Mouse (Mus musculus) Patski (cell line): Measurements from ENCODE around the gene Olfr63. TPM values are rescaled to one million over a fixed set of nuclear protein-coding genes. Genes with fewer than 3 reads are reported as not detected.
"Not testable (repeated sequence)": the region's sequence is repeated elsewhere in the genome, so short reads cannot be mapped to it uniquely, and the experiment has no call there.

ENCODE experiments used
- ATAC-seq: fragments of 100-300 bp; one replicate; pipeline ENCODE4 v1.8.0; 2021
- CTCF ChIA-PET: fragments of 350-600 bp; sonication (Branson Sonifier 250); formaldehyde crosslinking; loops from one replicate; lab custom pipeline; 2022; ENCODE audit warnings: inconsistent platforms; lab: Charles Lee
- POLR2A ChIA-PET: fragments of 350-600 bp; sonication (Branson Sonifier 250); formaldehyde crosslinking; loops from one replicate; lab custom pipeline; 2022; ENCODE audit warnings: antibody characterized with exemption, inconsistent platforms; lab: Charles Lee
- DNase-seq: peaks from one replicate; pipeline ENCODE4 v3.0.0-alpha.2; 2011; ENCODE audit warnings: low read depth, low spot score
- H3K27me3 ChIP-seq: fragments of 371-371 bp; one replicate; pipeline ENCODE4 v1.5.1; 2021
- CTCF ChIP-seq: fragments of 100-300 bp; IDR thresholded peaks from one replicate; pipeline ENCODE4 v1.5.1; 2021
- in situ Hi-C: fragments of 300-500 bp; cut with MboI; formaldehyde crosslinking; loops from 3 replicates; pipeline ENCODE4 v1.11.1; 2018; ENCODE audit warnings: low pct_unique_long_range_greater_than_20kb, mixed read lengths
- polyA plus RNA-seq: library from polyadenylated mRNA; unstranded; gene quantifications from one replicate; pipeline ENCODE4 v1.2.3, GENCODE M21; 2021

Olfr63 gene
- polyA plus RNA-seq, result 0.01 TPM

GRCm38 (mm10) chr17:33264376-33264775 lies at the start of gene Olfr63:
Gene Olfr63 (plus strand): TSS chr17:33264676.
- ATAC-seq, result no peak
- in situ Hi-C loops, result no loop called here
- H3K27me3 ChIP-seq, result peaks cover 46% of the 10 kb centered on the region
- no peak for DNase-seq
- TF ChIP-seq CTCF, result no peak
- CTCF ChIA-PET, result no interaction called here
- POLR2A ChIA-PET, result no interaction called here

- ChIA-PET CTCF (no interaction called here), POLR2A (no interaction called here)
- in situ Hi-C loops, result no loop called here
- TF ChIP-seq CTCF, result no peak
- ATAC-seq (no peak), DNase-seq (no peak)
- H3K27me3 ChIP-seq, result peaks cover 28% of the 10 kb centered on the region
Measured at GRCm38 (mm10) chr17:33221590-33221989, 42.9 kb upstream of the Olfr63 start, which contains the start of gene Olfr1564. Gene Olfr1564 (minus strand): TSS chr17:33221690.

GRCm38 (mm10) chr17:33236646-33237045 lies 27.8 kb upstream of the Olfr63 start:
- POLR2A ChIA-PET, H3K27me3 ChIP-seq, CTCF ChIA-PET, DNase-seq, ATAC-seq: not testable (repeated sequence)
- in situ Hi-C loops, result loop anchor here (10.0 kb wide), 1 partner anchor 78 kb away; no protein-coding TSS in a partner anchor

GRCm38 (mm10) chr17:33254530-33255318 lies 9.8 kb upstream of the Olfr63 start, which contains the start of gene Zfp955a:
Gene Zfp955a (minus strand): TSS chr17:33255145.
- CTCF ChIA-PET, POLR2A ChIA-PET, H3K27me3 ChIP-seq, DNase-seq, in situ Hi-C loops: not testable (repeated sequence)
- peak; percentile 97 for ATAC-seq

GRCm38 (mm10) chr17:33255319-33255657 lies 9.2 kb upstream of the Olfr63 start:
- CTCF ChIA-PET, POLR2A ChIA-PET, DNase-seq, H3K27me3 ChIP-seq, in situ Hi-C loops: not testable (repeated sequence)
- ATAC-seq, result peak; percentile 34

DNA sequence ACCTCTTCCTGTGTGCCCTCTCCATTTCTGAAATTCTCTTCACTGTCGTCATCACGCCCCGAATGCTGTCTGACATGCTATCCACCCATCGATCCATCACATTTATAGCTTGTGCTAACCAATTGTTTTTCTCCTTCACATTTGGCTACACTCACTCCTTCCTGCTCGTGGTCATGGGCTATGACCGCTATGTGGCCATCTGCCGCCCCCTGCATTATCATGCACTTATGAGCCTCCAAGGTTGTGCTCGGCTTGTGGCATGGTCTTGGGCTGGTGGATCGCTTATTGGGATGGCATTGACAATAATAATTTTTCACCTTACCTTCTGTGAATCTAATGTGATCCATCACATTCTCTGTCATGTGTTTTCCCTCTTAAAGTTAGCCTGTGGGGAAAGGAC lies 4.4 kb downstream of the Olfr63 start:
- CTCF ChIA-PET, result no interaction called here

DNA sequence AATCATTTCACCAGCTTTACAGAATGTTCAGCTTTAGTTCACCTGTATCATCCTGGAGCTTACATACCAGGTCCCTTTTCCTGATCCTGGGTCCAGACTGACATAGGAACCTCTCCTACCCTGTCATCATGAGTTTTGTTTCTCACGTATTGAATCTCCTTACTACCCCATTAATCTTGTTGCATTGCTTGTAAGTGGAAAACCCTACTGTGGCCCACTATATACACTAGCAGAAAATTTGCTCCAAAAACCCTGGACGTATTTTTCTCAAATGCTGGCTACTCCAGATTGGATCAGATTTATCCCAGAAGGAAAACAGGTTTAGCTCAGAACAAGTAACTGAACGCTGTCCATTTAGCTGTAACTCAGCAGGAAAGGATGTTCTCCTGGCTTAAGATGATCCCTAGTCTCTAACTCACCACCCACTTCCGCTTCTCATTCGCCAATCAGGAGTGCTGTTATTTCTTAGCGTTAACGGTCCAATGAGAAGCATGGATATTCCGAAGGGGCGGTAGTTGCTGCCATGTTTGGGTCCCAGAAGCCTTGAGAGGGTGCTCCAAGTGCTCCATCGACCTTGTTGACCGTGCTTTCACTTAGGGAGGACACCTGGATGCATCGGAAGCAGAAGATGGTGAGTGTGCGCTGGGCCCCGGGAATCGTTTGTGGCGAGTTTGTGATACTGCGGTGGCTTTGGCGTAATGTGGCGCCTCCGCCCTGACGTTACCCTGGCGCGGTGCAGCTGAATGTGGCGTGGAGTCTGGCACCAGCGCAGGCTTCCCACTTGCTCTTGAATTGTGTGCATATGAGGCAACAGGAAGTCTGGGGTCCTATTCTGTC lies 24.8 kb downstream of the Olfr63 start, which contains the start of gene Zfp955b:
TSS of gene Zfp955b (plus strand) at position 506 of the 837 bp plus-strand sequence.
- peak; percentile 99 for ATAC-seq
- CTCF ChIA-PET, H3K27me3 ChIP-seq, DNase-seq, in situ Hi-C loops, POLR2A ChIA-PET: not testable (repeated sequence)

More for the DNA sequence above, 4.4 kb downstream of the Olfr63 start:
- in situ Hi-C loops, result no loop called here
- no peak for TF ChIP-seq CTCF
- no peak for DNase-seq
- H3K27me3 ChIP-seq, result peaks cover 70% of the 10 kb centered on the region
- POLR2A ChIA-PET, result no interaction called here
- ATAC-seq, result no peak

- in situ Hi-C loops, H3K27me3 ChIP-seq, DNase-seq, CTCF ChIA-PET, POLR2A ChIA-PET: not testable (repeated sequence)
- peak; percentile 42 for ATAC-seq
Measured at GRCm38 (mm10) chr17:33289876-33290149, 25.3 kb downstream of the Olfr63 start.

Other genes starting within 250 kb of the Olfr63 start
- 5.5 TPM for gene Zfp763, start 231.3 kb upstream of the Olfr63 start, polyA plus RNA-seq
- not detected for gene 4921501E09Rik, start 196.6 kb upstream of the Olfr63 start, polyA plus RNA-seq
- gene Zfp563, start 175.4 kb upstream of the Olfr63 start, polyA plus RNA-seq, result 8.0 TPM
- gene Morc2b, start 125.0 kb upstream of the Olfr63 start, polyA plus RNA-seq, result not detected
- gene Olfr55, start 96.2 kb upstream of the Olfr63 start, polyA plus RNA-seq, result not detected
- not detected for gene Olfr239, start 73.4 kb upstream of the Olfr63 start, polyA plus RNA-seq
- gene Olfr1564, start 43.0 kb upstream of the Olfr63 start, polyA plus RNA-seq, result not detected
- gene Zfp955a, start 9.5 kb upstream of the Olfr63 start, polyA plus RNA-seq, result 8.2 TPM
- 9.7 TPM for gene Zfp955b, start 24.9 kb downstream of the Olfr63 start, polyA plus RNA-seq
- 7.5 TPM for gene Zfp81, start 94.2 kb downstream of the Olfr63 start, polyA plus RNA-seq
- 5.9 TPM for gene Zfp101, start 130.0 kb downstream of the Olfr63 start, polyA plus RNA-seq
- gene Actl9, start 168.2 kb downstream of the Olfr63 start, polyA plus RNA-seq, result not detected